Mouse (Mus musculus) kidney, embryonic 14.5 days (tissue): ENCODE data around the gene Slamf7. TPM values are rescaled to one million over a fixed set of nuclear protein-coding genes. Genes with fewer than 3 reads are reported as not detected.
"Not testable (repeated sequence)": the region's sequence is repeated elsewhere in the genome, so short reads cannot be mapped to it uniquely, and the experiment has no call there.

Source experiments
- ATAC-seq: fragments of 200-750 bp; cut with Nextera tagmentation; 2 replicates; pipeline ENCODE4 v1.8.0; 2017; ENCODE audit warnings: moderate number of reproducible peaks, mild to moderate bottlenecking, moderate TSS enrichment, moderate library complexity; ENCODE audit not compliant: low FRiP score, low TSS enrichment
- H3K27ac ChIP-seq: fragments of 300-500 bp; sonication (generic); 2 replicates; pipeline ENCODE4 v1.5.1; 2014; ENCODE audit warnings: low read depth, mild to moderate bottlenecking, low read length, moderate library complexity, mixed read lengths
- H3K27me3 ChIP-seq: fragments of 300-500 bp; sonication (generic); 2 replicates; pipeline ENCODE4 v1.6.1; 2014; ENCODE audit warnings: mild to moderate bottlenecking, low read length; ENCODE audit not compliant: control insufficient read depth, insufficient read depth
- H3K36me3 ChIP-seq: fragments of 300-500 bp; sonication (generic); 2 replicates; pipeline ENCODE4 v1.6.1; 2014; ENCODE audit warnings: low read length, mixed read lengths; ENCODE audit not compliant: control insufficient read depth, insufficient read depth
- H3K4me1 ChIP-seq: fragments of 300-500 bp; sonication (generic); 2 replicates; pipeline ENCODE4 v1.6.1; 2014; ENCODE audit warnings: low read length, mixed read lengths; ENCODE audit not compliant: control insufficient read depth, insufficient read depth
- H3K4me2 ChIP-seq: fragments of 300-500 bp; sonication (generic); replicated peaks from 2 replicates; pipeline ENCODE4 v1.6.1; 2014; ENCODE audit warnings: low read depth, mild to moderate bottlenecking, low read length
- H3K4me3 ChIP-seq: fragments of 300-500 bp; sonication (generic); 2 replicates; pipeline ENCODE4 v1.5.1; 2014; ENCODE audit warnings: mild to moderate bottlenecking, low read length
- H3K9ac ChIP-seq: fragments of 300-500 bp; sonication (generic); 2 replicates; pipeline ENCODE4 v1.6.1; 2014; ENCODE audit warnings: low read depth, mild to moderate bottlenecking, low read length, moderate library complexity
- H3K9me3 ChIP-seq: fragments of 300-500 bp; sonication (generic); 2 replicates; pipeline ENCODE4 v1.6.1; 2016; ENCODE audit warnings: low read length; ENCODE audit not compliant: control insufficient read depth
- WGBS: fragments of 180-500 bp; shearing (Covaris S2); extraction: QIAGEN DNeasy Blood & Tissue Kit; methylation state at CpG from one replicate; pipeline ENCODE4 v1.1.7; 2014; 5-methylcytosine and 5-hydroxymethylcytosine counted together
- polyA plus RNA-seq: library from polyadenylated mRNA; unstranded; fragments of >200 nt; fragmentation: Nextera tagmentation; extraction: Ambion mirVana; gene quantifications from 2 replicates; pipeline ENCODE4 v1.2.1, GENCODE M21; 2014

Slamf7 gene
- polyA plus RNA-seq, 1 experiment from 2014 or later = not detected

GRCm38 (mm10) chr1:171672854-171673475 lies 20.1 kb upstream of the Slamf7 start:
- Histone ChIP-seq H3K9ac (no peak overlapping the region), H3K4me1 (no peaks in the 10 kb centered on the region), H3K27ac (no peak overlapping the region), H3K4me3 (no peak overlapping the region), H3K9me3 (no peaks in the 10 kb centered on the region), H3K4me2 (no peak overlapping the region), H3K36me3 (no peaks in the 10 kb centered on the region), H3K27me3 (no peaks in the 10 kb centered on the region)
- ATAC-seq = no peak
- WGBS = 81% methylated on average over 5 of the region's 5 CpGs

- not testable (repeated sequence) for H3K4me1 ChIP-seq, ATAC-seq, H3K4me3 ChIP-seq, H3K27me3 ChIP-seq, H3K9ac ChIP-seq, H3K9me3 ChIP-seq, H3K4me2 ChIP-seq, H3K36me3 ChIP-seq, H3K27ac ChIP-seq
- WGBS = 71% methylated on average over 2 of the region's 2 CpGs
Observed at GRCm38 (mm10) chr1:171672451-171672850, 19.6 kb upstream of the Slamf7 start.

- Histone ChIP-seq H3K9me3 (no peaks in the 10 kb centered on the region), H3K4me3 (no peak overlapping the region), H3K36me3 (no peaks in the 10 kb centered on the region), H3K9ac (no peak overlapping the region), H3K27ac (no peak overlapping the region), H3K27me3 (no peaks in the 10 kb centered on the region), H3K4me2 (no peak overlapping the region), H3K4me1 (no peaks in the 10 kb centered on the region)
- ATAC-seq = no peak
- 81% methylated on average over 1 of the region's 1 CpGs for WGBS
Observed at GRCm38 (mm10) chr1:171667160-171667559, 14.3 kb upstream of the Slamf7 start.

GRCm38 (mm10) chr1:171666350-171666749 lies 13.5 kb upstream of the Slamf7 start:
- 94% methylated on average over 6 of the region's 6 CpGs for WGBS
- Histone ChIP-seq H3K9me3 (no peaks in the 10 kb centered on the region), H3K27ac (no peak overlapping the region), H3K4me3 (no peak overlapping the region), H3K4me1 (no peaks in the 10 kb centered on the region), H3K9ac (no peak overlapping the region), H3K27me3 (no peaks in the 10 kb centered on the region), H3K36me3 (no peaks in the 10 kb centered on the region), H3K4me2 (no peak overlapping the region)
- no peak for ATAC-seq

- Histone ChIP-seq H3K4me2 (no peak overlapping the region), H3K27me3 (no peaks in the 10 kb centered on the region), H3K9me3 (no peaks in the 10 kb centered on the region), H3K9ac (no peak overlapping the region), H3K27ac (no peak overlapping the region), H3K4me3 (no peak overlapping the region), H3K4me1 (no peaks in the 10 kb centered on the region), H3K36me3 (no peaks in the 10 kb centered on the region)
- no peak for ATAC-seq
- WGBS = 82% methylated on average over 2 of the region's 2 CpGs
Observed at GRCm38 (mm10) chr1:171663757-171664156, 10.9 kb upstream of the Slamf7 start.

- no peaks in the 10 kb centered on the region for H3K9me3 ChIP-seq
- H3K4me2 ChIP-seq = no peak overlapping the region
- H3K36me3 ChIP-seq = no peaks in the 10 kb centered on the region
- H3K27me3 ChIP-seq = no peaks in the 10 kb centered on the region
- ATAC-seq = no peak
- no peak overlapping the region for H3K9ac ChIP-seq
- 76% methylated on average over 2 of the region's 2 CpGs for WGBS
- H3K4me1 ChIP-seq = no peaks in the 10 kb centered on the region
- no peak overlapping the region for H3K4me3 ChIP-seq
- no peak overlapping the region for H3K27ac ChIP-seq
Observed at GRCm38 (mm10) chr1:171661482-171661881, 8.6 kb upstream of the Slamf7 start.

- 88% methylated on average over 1 of the region's 1 CpGs for WGBS
- no peaks in the 10 kb centered on the region for H3K27me3 ChIP-seq
- no peak overlapping the region for H3K9ac ChIP-seq
Observed at GRCm38 (mm10) chr1:171660423-171660822, 7.6 kb upstream of the Slamf7 start.

GRCm38 (mm10) chr1:171658561-171658991 lies 5.7 kb upstream of the Slamf7 start:
- H3K27me3 ChIP-seq = no peaks in the 10 kb centered on the region
- no peak overlapping the region for H3K4me3 ChIP-seq
- ATAC-seq = no peak
- no peak overlapping the region for H3K27ac ChIP-seq
- H3K9me3 ChIP-seq = no peaks in the 10 kb centered on the region
- no peaks in the 10 kb centered on the region for H3K4me1 ChIP-seq
- H3K36me3 ChIP-seq = no peaks in the 10 kb centered on the region
- no peak overlapping the region for H3K4me2 ChIP-seq
- H3K9ac ChIP-seq = no peak overlapping the region
- WGBS = 65% methylated on average over 5 of the region's 5 CpGs

More at GRCm38 (mm10) chr1:171660423-171660822, 7.6 kb upstream of the Slamf7 start:
- H3K36me3 ChIP-seq = no peaks in the 10 kb centered on the region
- no peaks in the 10 kb centered on the region for H3K9me3 ChIP-seq
- no peak overlapping the region for H3K27ac ChIP-seq
- H3K4me3 ChIP-seq = no peak overlapping the region
- H3K4me1 ChIP-seq = no peaks in the 10 kb centered on the region
- no peak overlapping the region for H3K4me2 ChIP-seq
- no peak for ATAC-seq

- WGBS = 81% methylated on average over 8 of the region's 8 CpGs
- no peak overlapping the region for H3K9ac ChIP-seq
- no peak overlapping the region for H3K4me2 ChIP-seq
- no peaks in the 10 kb centered on the region for H3K36me3 ChIP-seq
- no peaks in the 10 kb centered on the region for H3K9me3 ChIP-seq
- no peak overlapping the region for H3K4me3 ChIP-seq
- no peaks in the 10 kb centered on the region for H3K27me3 ChIP-seq
- no peak overlapping the region for H3K27ac ChIP-seq
- H3K4me1 ChIP-seq = no peaks in the 10 kb centered on the region
- no peak for ATAC-seq
Observed at GRCm38 (mm10) chr1:171648840-171649239, 4.0 kb downstream of the Slamf7 start.
